Mouse (Mus musculus): ENCODE results near the gene Vps39. TPM values are rescaled to one million over a fixed set of nuclear protein-coding genes. Genes with fewer than 3 reads are reported as not detected.
A peak's percentile ranks its signal among the peaks of the same experiment; 100 is the strongest.

Gene Vps39
- polyA plus RNA-seq, 1 experiment from 2014 or later, result 28.0 TPM

- Histone ChIP-seq H3K9me3 (replicated peaks) (no peaks in the 10 kb centered on the region), H3K36me3 (no peaks in the 10 kb centered on the region), H3K27me3 (ENCODE audit: low read depth, poor library complexity, severe bottlenecking) (no peaks in the 10 kb centered on the region), H3K4me3 (no peak overlapping the region), H3K27ac (no peak overlapping the region), H3K4me1 (no peaks in the 10 kb centered on the region)
- DNase-seq (ENCODE audit: low spot score), result no peak
- 86% methylated on average over 4 of the region's 4 CpGs for WGBS
Measured at GRCm38 (mm10) chr2:120285639-120286038, 67.3 kb downstream of the Vps39 start.

- no peaks in the 10 kb centered on the region for H3K4me1 ChIP-seq
Measured at GRCm38 (mm10) chr2:120284705-120285104, 68.2 kb downstream of the Vps39 start.

GRCm38 (mm10) chr2:120284094-120284493 lies 68.8 kb downstream of the Vps39 start:
- no peaks in the 10 kb centered on the region for H3K27me3 ChIP-seq (ENCODE audit: low read depth, poor library complexity, severe bottlenecking)
- H3K4me3 ChIP-seq, result no peak overlapping the region
- no peaks in the 10 kb centered on the region for H3K9me3 ChIP-seq (replicated peaks)
- H3K27ac ChIP-seq, result no peak overlapping the region
- no peaks in the 10 kb centered on the region for H3K36me3 ChIP-seq
- 84% methylated on average over 5 of the region's 5 CpGs for WGBS
- DNase-seq (ENCODE audit: low spot score), result no peak
- no peaks in the 10 kb centered on the region for H3K4me1 ChIP-seq

More at GRCm38 (mm10) chr2:120284705-120285104, 68.2 kb downstream of the Vps39 start:
- DNase-seq (ENCODE audit: low spot score), result no peak
- H3K27ac ChIP-seq, result no peak overlapping the region
- no peak overlapping the region for H3K4me3 ChIP-seq
- no peaks in the 10 kb centered on the region for H3K9me3 ChIP-seq (replicated peaks)
- H3K27me3 ChIP-seq (ENCODE audit: low read depth, poor library complexity, severe bottlenecking), result no peaks in the 10 kb centered on the region
- H3K36me3 ChIP-seq, result no peaks in the 10 kb centered on the region

- H3K27me3 ChIP-seq (ENCODE audit: low read depth, poor library complexity, severe bottlenecking), result no peaks in the 10 kb centered on the region
- no peak overlapping the region for H3K4me3 ChIP-seq
- no peak overlapping the region for H3K27ac ChIP-seq
- WGBS, result 55% methylated on average over 6 of the region's 6 CpGs
- DNase-seq (ENCODE audit: low spot score), result no peak
- H3K4me1 ChIP-seq, result no peaks in the 10 kb centered on the region
- H3K36me3 ChIP-seq, result no peaks in the 10 kb centered on the region
- H3K9me3 ChIP-seq (replicated peaks), result no peaks in the 10 kb centered on the region
Measured at GRCm38 (mm10) chr2:120283550-120283949, 69.4 kb downstream of the Vps39 start.

GRCm38 (mm10) chr2:120281221-120281620 lies 71.7 kb downstream of the Vps39 start:
- 60% methylated on average over 3 of the region's 3 CpGs for WGBS
- no peak for DNase-seq (ENCODE audit: low spot score)

GRCm38 (mm10) chr2:120279961-120280360 lies 73.0 kb downstream of the Vps39 start:
- H3K27ac ChIP-seq, result no peak overlapping the region
- no peaks in the 10 kb centered on the region for H3K9me3 ChIP-seq (replicated peaks)
- no peaks in the 10 kb centered on the region for H3K36me3 ChIP-seq
- no peak overlapping the region for H3K4me3 ChIP-seq
- H3K27me3 ChIP-seq (ENCODE audit: low read depth, poor library complexity, severe bottlenecking), result no peaks in the 10 kb centered on the region
- peak; percentile 68 for DNase-seq (ENCODE audit: low spot score)
- WGBS, result 17% methylated on average over 8 of the region's 8 CpGs
- H3K4me1 ChIP-seq, result no peaks in the 10 kb centered on the region

More at GRCm38 (mm10) chr2:120281221-120281620, 71.7 kb downstream of the Vps39 start:
- no peak overlapping the region for H3K27ac ChIP-seq
- H3K36me3 ChIP-seq, result no peaks in the 10 kb centered on the region
- no peak overlapping the region for H3K4me3 ChIP-seq
- no peaks in the 10 kb centered on the region for H3K4me1 ChIP-seq
- H3K27me3 ChIP-seq (ENCODE audit: low read depth, poor library complexity, severe bottlenecking), result no peaks in the 10 kb centered on the region
- no peaks in the 10 kb centered on the region for H3K9me3 ChIP-seq (replicated peaks)

- DNase-seq (ENCODE audit: low spot score), result no peak
- Histone ChIP-seq H3K27ac (no peak overlapping the region), H3K27me3 (ENCODE audit: low read depth, poor library complexity, severe bottlenecking) (no peaks in the 10 kb centered on the region), H3K4me3 (no peak overlapping the region), H3K4me1 (no peaks in the 10 kb centered on the region), H3K9me3 (replicated peaks) (no peaks in the 10 kb centered on the region), H3K36me3 (no peaks in the 10 kb centered on the region)
- 81% methylated on average over 4 of the region's 4 CpGs for WGBS
Measured at GRCm38 (mm10) chr2:120276951-120277350, 76.0 kb downstream of the Vps39 start.

- WGBS, result 0% methylated on average over 9 of the region's 9 CpGs
- Histone ChIP-seq H3K4me1 (peaks cover 17% of the 10 kb centered on the region), H3K27ac (peak overlapping the region; percentile 61), H3K27me3 (ENCODE audit: low read depth, poor library complexity, severe bottlenecking) (peaks cover 35% of the 10 kb centered on the region), H3K36me3 (no peaks in the 10 kb centered on the region), H3K9me3 (replicated peaks) (no peaks in the 10 kb centered on the region), H3K4me3 (peak overlapping the region; percentile 40)
- peak; percentile 55 for DNase-seq (ENCODE audit: low spot score)
Measured at GRCm38 (mm10) chr2:120268635-120269034, 84.3 kb downstream of the Vps39 start.

Other genes with a start within 250 kb of the Vps39 start
- 25.3 and 27.5 TPM in 2 replicates for gene Ehd4, start 198.5 kb downstream of the Vps39 start, polyA plus RNA-seq (2016; fragmentation: Nextera tagmentation; extraction: Ambion mirVana)
- not detected in 2 replicates for gene Pla2g4e, start 107.8 kb downstream of the Vps39 start, polyA plus RNA-seq (2016; fragmentation: Nextera tagmentation; extraction: Ambion mirVana)
- 0.04 and 0.05 TPM in 2 replicates for gene Pla2g4d, start 63.9 kb downstream of the Vps39 start, polyA plus RNA-seq (2016; fragmentation: Nextera tagmentation; extraction: Ambion mirVana)
- gene Pla2g4f, start 39.0 kb downstream of the Vps39 start, polyA plus RNA-seq (2016; fragmentation: Nextera tagmentation; extraction: Ambion mirVana), result not detected in 2 replicates
- gene Ganc, start 50.8 kb upstream of the Vps39 start, polyA plus RNA-seq (2016; fragmentation: Nextera tagmentation; extraction: Ambion mirVana), result 5.7 and 7.3 TPM in 2 replicates
- 4.9 and 6.8 TPM in 2 replicates for gene Tmem87a, start 51.0 kb upstream of the Vps39 start, polyA plus RNA-seq (2016; fragmentation: Nextera tagmentation; extraction: Ambion mirVana)
- gene Capn3, start 102.9 kb upstream of the Vps39 start, polyA plus RNA-seq (2016; fragmentation: Nextera tagmentation; extraction: Ambion mirVana), result 0.30 and 0.58 TPM in 2 replicates
- 75.8 and 81.0 TPM in 2 replicates for gene Zfp106, start 210.7 kb upstream of the Vps39 start, polyA plus RNA-seq (2016; fragmentation: Nextera tagmentation; extraction: Ambion mirVana)
- 60.2 and 62.6 TPM in 2 replicates for gene Snap23, start 214.5 kb upstream of the Vps39 start, polyA plus RNA-seq (2016; fragmentation: Nextera tagmentation; extraction: Ambion mirVana)